Mouse (Mus musculus) spleen, adult 2 months (tissue): Measurements from ENCODE around the gene Map7d2.

ENCODE experiments used
- CTCF ChIP-seq: fragments of 200-500 bp; IDR thresholded peaks from 2 replicates; pipeline ENCODE4 v1.5.1; 2011; ENCODE audit warnings: mild to moderate bottlenecking, inconsistent platforms; ENCODE audit not compliant: insufficient read depth, insufficient read length, insufficient replicate concordance; ENCODE audit errors: extremely low read depth
- POLR2A ChIP-seq: fragments of 200-500 bp; IDR thresholded peaks from 2 replicates; pipeline ENCODE4 v1.6.1; 2011; ENCODE audit warnings: low read depth, low read length, inconsistent platforms

DNA sequence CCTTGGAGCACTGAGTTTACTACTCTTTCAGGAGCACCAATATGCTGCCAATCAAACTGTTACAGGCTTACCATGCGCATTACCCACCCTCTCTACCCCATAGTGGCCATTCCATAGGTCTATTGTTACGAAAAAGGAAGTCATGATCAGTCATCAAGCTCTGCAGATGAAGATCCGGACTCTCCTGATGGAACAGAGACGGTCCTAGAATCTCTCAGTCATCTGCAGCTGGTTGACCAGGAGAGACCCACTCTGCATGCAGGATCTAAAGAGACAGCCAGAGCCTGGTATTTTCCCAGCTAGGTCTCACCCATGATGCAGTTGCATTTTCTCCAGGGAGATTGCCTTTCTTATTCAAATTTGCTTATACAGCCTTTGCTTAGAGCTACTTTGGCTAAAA lies 108.3 kb downstream of the Map7d2 start:
- TF ChIP-seq CTCF: no peak
- TF ChIP-seq POLR2A: no peak
